Mouse (Mus musculus) heart, embryonic 14.5 days (tissue): ENCODE results near the gene Armh3. TPM values are rescaled to one million over a fixed set of nuclear protein-coding genes. Genes with fewer than 3 reads are reported as not detected.
"Not testable (repeated sequence)": the region's sequence is repeated elsewhere in the genome, so short reads cannot be mapped to it uniquely, and the experiment has no call there.

Experiments
- ATAC-seq: fragments of 200-750 bp; cut with Nextera tagmentation; 2 replicates; pipeline ENCODE4 v1.8.0; 2017; ENCODE audit warnings: low read depth, moderate TSS enrichment; ENCODE audit not compliant: insufficient number of reproducible peaks, insufficient read depth, low FRiP score
- H3K27ac ChIP-seq, 2 experiments: fragments of 200-500 bp in 1 of 2; fragments of 300-500 bp in 1 of 2; sonication (generic) in 1 of 2; replicated peaks in 1 of 2; 2 replicates each; pipeline ENCODE4 v1.5.1; 2012 to 2014; ENCODE audit warnings: low read depth in 2 of 2, low read length in 2 of 2, control low read depth in 1 of 2, mild to moderate bottlenecking in 1 of 2, mixed read lengths in 1 of 2; ENCODE audit not compliant: control insufficient read depth in 1 of 2, insufficient read depth in 1 of 2
- H3K27me3 ChIP-seq: fragments of 300-500 bp; sonication (generic); 2 replicates; pipeline ENCODE4 v1.6.1; 2014; ENCODE audit warnings: mild to moderate bottlenecking, low read length, control low read depth; ENCODE audit not compliant: control insufficient read depth, insufficient read depth
- H3K36me3 ChIP-seq: fragments of 300-500 bp; sonication (generic); 2 replicates; pipeline ENCODE4 v1.6.1; 2014; ENCODE audit warnings: mild to moderate bottlenecking, control low read depth, low read length, mixed read lengths; ENCODE audit not compliant: control insufficient read depth, insufficient read depth
- H3K4me1 ChIP-seq, 2 experiments: fragments of 200-500 bp in 1 of 2; fragments of 300-500 bp in 1 of 2; sonication (generic) in 1 of 2; 2 replicates each; pipeline ENCODE4 v1.6.1; 2012 to 2014; ENCODE audit warnings: low read length in 2 of 2, control low read depth in 1 of 2, mixed read lengths in 1 of 2; ENCODE audit not compliant: control insufficient read depth in 2 of 2, insufficient read depth in 2 of 2
- H3K4me2 ChIP-seq: fragments of 300-500 bp; sonication (generic); 2 replicates; pipeline ENCODE4 v1.6.1; 2014; ENCODE audit warnings: mild to moderate bottlenecking, low read length
- H3K4me3 ChIP-seq, 2 experiments: fragments of 200-500 bp in 1 of 2; fragments of 300-500 bp in 1 of 2; sonication (generic) in 1 of 2; 2 replicates each; pipeline ENCODE4 v1.5.1; 2012 to 2014; ENCODE audit warnings: low read length in 2 of 2, mild to moderate bottlenecking in 2 of 2, control low read depth in 1 of 2, low read depth in 1 of 2, moderate library complexity in 1 of 2; ENCODE audit not compliant: control insufficient read depth in 1 of 2, insufficient read depth in 1 of 2
- H3K9ac ChIP-seq: fragments of 300-500 bp; sonication (generic); 2 replicates; pipeline ENCODE4 v1.6.1; 2014; ENCODE audit warnings: mild to moderate bottlenecking, low read length
- H3K9me3 ChIP-seq: fragments of 300-500 bp; sonication (generic); 2 replicates; pipeline ENCODE4 v1.6.1; 2016; ENCODE audit warnings: low read length, control low read depth; ENCODE audit not compliant: control insufficient read depth
- WGBS: fragments of 180-500 bp; shearing (Covaris S2); extraction: QIAGEN DNeasy Blood & Tissue Kit; methylation state at CpG from one replicate; pipeline ENCODE4 v1.1.7; 2014; 5-methylcytosine and 5-hydroxymethylcytosine counted together
- polyA plus RNA-seq: library from polyadenylated mRNA; unstranded; fragments of >200 nt; fragmentation: Nextera tagmentation; extraction: Ambion mirVana; gene quantifications from 2 replicates; pipeline ENCODE4 v1.2.1, GENCODE M21; 2014

Gene Armh3
- polyA plus RNA-seq, 1 experiment from 2014 or later: 14.1 TPM

- peak overlapping the region; percentile 71 for H3K4me2 ChIP-seq
- no peaks in the 10 kb centered on the region for H3K36me3 ChIP-seq
- no peak for ATAC-seq
- H3K9ac ChIP-seq: peak overlapping the region; percentile 88
- H3K27ac ChIP-seq: peak overlapping the region in 1 of 2 experiments; percentile 94; a peak in 1 of 4 replicates
- no peaks in the 10 kb centered on the region for H3K9me3 ChIP-seq
- no peaks in the 10 kb centered on the region for H3K27me3 ChIP-seq
- peaks cover 0 to 8% of the 10 kb centered on the region in 2 experiments; a peak in 1 of 4 replicates for H3K4me1 ChIP-seq
- peak overlapping the region; percentile 85 to 86; a peak in 3 of 4 replicates for H3K4me3 ChIP-seq
- 60% methylated on average over 5 of the region's 5 CpGs for WGBS
These were observed 923 bp downstream of the Armh3 start for GRCm38 (mm10) chr19:45997365-45997764.

- Histone ChIP-seq H3K4me3 (no peak overlapping the region), H3K27ac (no peak overlapping the region), H3K4me2 (no peak overlapping the region), H3K9ac (no peak overlapping the region), H3K9me3 (no peaks in the 10 kb centered on the region), H3K4me1 (peaks cover 0 to 8% of the 10 kb centered on the region in 2 experiments; a peak in 1 of 4 replicates), H3K36me3 (peaks cover 4% of the 10 kb centered on the region; the same call in 1 of the 2 replicates), H3K27me3 (no peaks in the 10 kb centered on the region)
- WGBS: 93% methylated on average over 13 of the region's 13 CpGs
- ATAC-seq: no peak
These were observed 4.1 kb downstream of the Armh3 start for GRCm38 (mm10) chr19:45993981-45994737.

GRCm38 (mm10) chr19:45993441-45993840, 4.8 kb downstream of the Armh3 start:
- not testable (repeated sequence) for ATAC-seq, H3K4me2 ChIP-seq, H3K27ac ChIP-seq, H3K36me3 ChIP-seq, H3K4me1 ChIP-seq, H3K9me3 ChIP-seq, H3K9ac ChIP-seq, H3K27me3 ChIP-seq, H3K4me3 ChIP-seq
- 90% methylated on average over 6 of the region's 6 CpGs for WGBS

GRCm38 (mm10) chr19:45991171-45991570, 7.1 kb downstream of the Armh3 start:
- Histone ChIP-seq H3K9ac (no peak overlapping the region), H3K27ac (no peak overlapping the region), H3K4me2 (no peak overlapping the region), H3K4me1 (no peaks in the 10 kb centered on the region), H3K4me3 (no peak overlapping the region), H3K27me3 (no peaks in the 10 kb centered on the region), H3K36me3 (peaks cover 12% of the 10 kb centered on the region; the same call in 1 of the 2 replicates), H3K9me3 (no peaks in the 10 kb centered on the region)
- 87% methylated on average over 3 of the region's 3 CpGs for WGBS
- no peak for ATAC-seq

GRCm38 (mm10) chr19:45988238-45988637, 10.1 kb downstream of the Armh3 start:
- 89% methylated on average over 3 of the region's 3 CpGs for WGBS
- H3K9ac ChIP-seq: no peak overlapping the region
- ATAC-seq: no peak

GRCm38 (mm10) chr19:45984379-45984778, 13.9 kb downstream of the Armh3 start:
- Histone ChIP-seq H3K27ac (no peak overlapping the region), H3K4me2 (no peak overlapping the region), H3K9ac (no peak overlapping the region), H3K27me3 (no peaks in the 10 kb centered on the region), H3K36me3 (peaks cover 10% of the 10 kb centered on the region; the same call in 1 of the 2 replicates), H3K4me1 (no peaks in the 10 kb centered on the region), H3K9me3 (no peaks in the 10 kb centered on the region), H3K4me3 (no peak overlapping the region)
- no peak for ATAC-seq

More at GRCm38 (mm10) chr19:45988238-45988637, 10.1 kb downstream of the Armh3 start:
- no peak overlapping the region for H3K4me2 ChIP-seq
- H3K4me1 ChIP-seq: no peaks in the 10 kb centered on the region
- H3K27ac ChIP-seq: no peak overlapping the region
- H3K36me3 ChIP-seq: peaks cover 12% of the 10 kb centered on the region; the same call in 1 of the 2 replicates
- H3K4me3 ChIP-seq: no peak overlapping the region
- H3K9me3 ChIP-seq: no peaks in the 10 kb centered on the region
- no peaks in the 10 kb centered on the region for H3K27me3 ChIP-seq

- H3K36me3 ChIP-seq: peaks cover 69% of the 10 kb centered on the region
- H3K4me1 ChIP-seq: no peaks in the 10 kb centered on the region
- H3K4me2 ChIP-seq: no peak overlapping the region
- no peak for ATAC-seq
- no peak overlapping the region for H3K27ac ChIP-seq
- no peak overlapping the region for H3K4me3 ChIP-seq
- WGBS: 48% methylated on average over 5 of the region's 5 CpGs
- H3K9ac ChIP-seq: no peak overlapping the region
- H3K27me3 ChIP-seq: no peaks in the 10 kb centered on the region
- H3K9me3 ChIP-seq: no peaks in the 10 kb centered on the region
These were observed 37.5 kb downstream of the Armh3 start for GRCm38 (mm10) chr19:45960770-45961169.
